Mouse (Mus musculus): Measurements from ENCODE around the gene Gm9745. TPM values are rescaled to one million over a fixed set of nuclear protein-coding genes. Genes with fewer than 3 reads are reported as not detected.

Gm9745 gene
- polyA plus RNA-seq, 1 experiment from 2014 or later: not detected

Small RNAs within 50 kb of the gene (microRNA-seq; reads per million reads assigned to microRNA genes)
- not detected for gene Gm22750

Other genes starting within 250 kb of the Gm9745 start
- 5.2 and 5.8 TPM in 2 replicates for gene Wdr37, start 76.3 kb downstream of the Gm9745 start, polyA plus RNA-seq (2015; fragmentation: Nextera tagmentation; extraction: Ambion mirVana)
- gene Idi1, start 62.7 kb downstream of the Gm9745 start, polyA plus RNA-seq (2015; fragmentation: Nextera tagmentation; extraction: Ambion mirVana): 31.2 and 35.0 TPM in 2 replicates
- not detected in 2 replicates for gene Idi2, start 4.6 kb upstream of the Gm9745 start, polyA plus RNA-seq (2015; fragmentation: Nextera tagmentation; extraction: Ambion mirVana)
- gene Gtpbp4, start 47.9 kb upstream of the Gm9745 start, polyA plus RNA-seq (2015; fragmentation: Nextera tagmentation; extraction: Ambion mirVana): 35.7 and 38.9 TPM in 2 replicates
- 17.4 and 20.3 TPM in 2 replicates for gene Larp4b, start 145.7 kb upstream of the Gm9745 start, polyA plus RNA-seq (2015; fragmentation: Nextera tagmentation; extraction: Ambion mirVana)